Mouse (Mus musculus) limb, embryonic 12.5 days (tissue): ENCODE data around the gene Slc7a1. TPM values are rescaled to one million over a fixed set of nuclear protein-coding genes. Genes with fewer than 3 reads are reported as not detected.

ENCODE experiments used
- ATAC-seq: fragments of 200-750 bp; cut with Nextera tagmentation; 2 replicates; pipeline ENCODE4 v1.8.0; 2017; ENCODE audit warnings: low read depth, moderate TSS enrichment; ENCODE audit not compliant: insufficient number of reproducible peaks, insufficient read depth, low FRiP score, low TSS enrichment
- H3K27ac ChIP-seq: fragments of 300-500 bp; sonication (generic); 2 replicates; pipeline ENCODE4 v1.5.1; 2016; ENCODE audit warnings: mild to moderate bottlenecking, moderate library complexity
- H3K27me3 ChIP-seq: fragments of 300-500 bp; sonication (generic); 2 replicates; pipeline ENCODE4 v1.6.1; 2016; ENCODE audit warnings: mild to moderate bottlenecking, moderate library complexity
- H3K36me3 ChIP-seq: fragments of 300-500 bp; sonication (generic); 2 replicates; pipeline ENCODE4 v1.6.1; 2016; ENCODE audit warnings: mild to moderate bottlenecking, moderate library complexity
- H3K4me1 ChIP-seq: fragments of 300-500 bp; sonication (generic); replicated peaks from 2 replicates; pipeline ENCODE4 v1.6.1; 2016
- H3K4me2 ChIP-seq: fragments of 300-500 bp; sonication (generic); 2 replicates; pipeline ENCODE4 v1.6.1; 2016; ENCODE audit warnings: mild to moderate bottlenecking, moderate library complexity
- H3K4me3 ChIP-seq: fragments of 300-500 bp; sonication (generic); replicated peaks from 2 replicates; pipeline ENCODE4 v1.5.1; 2016; ENCODE audit warnings: mild to moderate bottlenecking
- H3K9ac ChIP-seq: fragments of 300-500 bp; sonication (generic); replicated peaks from 2 replicates; pipeline ENCODE4 v1.6.1; 2016; ENCODE audit warnings: mild to moderate bottlenecking, moderate library complexity
- H3K9me3 ChIP-seq: fragments of 300-500 bp; sonication (generic); 2 replicates; pipeline ENCODE4 v1.6.1; 2016; ENCODE audit warnings: mild to moderate bottlenecking, moderate library complexity
- WGBS: fragments of 180-500 bp; shearing (Covaris S2); methylation state at CpG from one replicate; pipeline ENCODE4 v1.1.7; 2016; 5-methylcytosine and 5-hydroxymethylcytosine counted together
- polyA plus RNA-seq: library from polyadenylated mRNA; unstranded; fragments of >200 nt; fragmentation: Nextera tagmentation; extraction: Ambion mirVana; gene quantifications from 2 replicates; pipeline ENCODE4 v1.2.1, GENCODE M21; 2016

The Slc7a1 gene
- polyA plus RNA-seq = 12.0 and 12.6 TPM in 2 replicates

DNA sequence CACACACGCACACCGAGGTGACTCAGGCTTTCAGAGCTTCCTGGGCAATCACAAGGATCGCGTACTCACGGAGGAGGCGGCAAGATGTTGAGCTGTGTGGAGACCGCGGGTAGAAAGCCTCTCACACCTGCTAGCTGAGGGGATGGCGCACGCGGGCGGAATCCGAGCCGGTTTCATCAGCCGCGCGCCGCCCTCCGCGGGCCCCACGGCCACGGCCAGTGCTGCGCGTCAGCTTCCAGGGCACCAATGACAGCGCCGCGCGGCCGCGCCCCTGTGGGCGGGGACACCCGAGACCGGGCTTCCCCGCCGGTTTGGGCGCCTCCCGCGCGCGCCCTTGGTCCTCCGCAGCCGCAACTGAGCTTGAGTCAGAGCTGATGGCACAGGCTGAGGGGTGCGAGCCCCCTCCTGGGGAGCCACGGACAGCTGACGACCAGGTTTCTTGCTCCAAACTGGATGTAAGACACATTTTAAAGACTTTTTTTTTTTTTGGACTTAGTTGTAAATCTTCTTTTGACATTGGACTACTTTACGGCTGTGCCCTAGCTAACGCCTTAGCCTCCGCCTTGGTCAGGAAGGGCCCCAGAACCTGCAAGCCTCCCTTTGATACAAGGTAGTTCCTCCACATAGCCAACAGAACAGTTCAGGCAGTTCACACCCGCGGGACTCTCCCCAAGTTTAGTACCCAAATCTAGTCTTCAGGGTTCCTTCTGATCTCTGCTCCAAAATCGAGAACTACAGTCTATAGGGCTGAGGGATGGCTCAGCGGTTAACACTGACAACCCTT, at the start of gene Slc7a1:
Gene Slc7a1 (minus strand): TSS at position 245 of the 784 bp plus-strand sequence.
- 2% methylated on average over 49 of the region's 52 CpGs for WGBS
- Histone ChIP-seq H3K4me3 (peak within 1 kb of the TSS; percentile 69), H3K27me3 (peaks cover 9% of the 10 kb centered on the region; the same call in 1 of the 2 replicates), H3K4me1 (peaks cover 14% of the 10 kb centered on the region), H3K27ac (0 out of 2 replicates have a peak within 1 kb of the TSS, but pooled peaks have one; percentile 53), H3K36me3 (no peaks in the 10 kb centered on the region), H3K9ac (peak within 1 kb of the TSS; percentile 75), H3K9me3 (no peaks in the 10 kb centered on the region), H3K4me2 (peak within 1 kb of the TSS; percentile 100)
- peak; percentile 86 for ATAC-seq

DNA sequence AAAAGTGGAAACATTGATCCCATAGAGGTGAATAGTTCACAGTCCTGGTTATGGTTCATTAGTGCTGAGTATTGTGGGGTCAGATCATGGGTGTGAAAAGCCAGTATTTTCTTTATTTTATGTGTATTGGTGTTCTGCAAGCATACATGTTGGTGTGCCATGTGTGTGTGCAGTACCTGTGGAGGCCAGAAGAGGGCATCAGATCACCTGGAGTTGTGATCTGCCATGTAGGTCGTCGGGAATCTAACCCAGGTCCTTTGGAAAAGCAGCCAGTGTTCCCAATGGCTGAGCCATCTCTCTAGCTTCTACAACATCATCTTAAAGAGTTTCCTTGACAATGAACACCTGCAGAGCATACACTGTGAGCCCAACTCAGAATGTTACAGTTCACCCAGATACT, 45.3 kb upstream of the Slc7a1 start:
- no peaks in the 10 kb centered on the region for H3K27me3 ChIP-seq
- H3K4me1 ChIP-seq = no peaks in the 10 kb centered on the region
- 84% methylated on average over 2 of the region's 2 CpGs for WGBS
- H3K9me3 ChIP-seq = no peaks in the 10 kb centered on the region
- no peak overlapping the region for H3K4me2 ChIP-seq
- H3K36me3 ChIP-seq = no peaks in the 10 kb centered on the region
- H3K27ac ChIP-seq = no peak overlapping the region
- H3K9ac ChIP-seq = no peak overlapping the region
- H3K4me3 ChIP-seq = no peak overlapping the region
- no peak for ATAC-seq

DNA sequence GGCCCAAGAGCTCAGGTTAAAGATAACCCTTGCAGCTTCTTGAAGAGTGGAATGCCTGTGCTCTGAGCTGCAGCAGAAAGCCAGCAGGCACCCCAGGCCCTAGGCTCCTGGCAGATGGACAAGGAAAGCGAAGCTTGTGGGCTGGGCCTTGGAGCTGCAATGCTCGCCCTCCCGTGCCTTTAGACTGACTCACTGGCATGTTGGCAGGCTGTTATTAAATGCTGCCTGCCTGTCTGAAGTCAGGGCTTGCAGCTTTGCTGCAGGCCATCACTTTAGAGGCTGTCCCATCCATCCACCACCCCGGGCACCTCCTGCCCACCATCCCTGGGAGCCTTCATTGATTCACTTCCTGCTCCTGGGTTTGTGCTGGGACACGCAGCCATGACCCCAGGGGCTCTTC, 44.0 kb upstream of the Slc7a1 start:
- 71% methylated on average over 5 of the region's 5 CpGs for WGBS
- Histone ChIP-seq H3K4me3 (no peak overlapping the region), H3K9me3 (no peaks in the 10 kb centered on the region), H3K9ac (no peak overlapping the region), H3K4me2 (no peak overlapping the region), H3K27me3 (no peaks in the 10 kb centered on the region), H3K36me3 (no peaks in the 10 kb centered on the region), H3K27ac (no peak overlapping the region), H3K4me1 (no peaks in the 10 kb centered on the region)
- ATAC-seq = no peak; the same call in 1 of the 2 replicates

DNA sequence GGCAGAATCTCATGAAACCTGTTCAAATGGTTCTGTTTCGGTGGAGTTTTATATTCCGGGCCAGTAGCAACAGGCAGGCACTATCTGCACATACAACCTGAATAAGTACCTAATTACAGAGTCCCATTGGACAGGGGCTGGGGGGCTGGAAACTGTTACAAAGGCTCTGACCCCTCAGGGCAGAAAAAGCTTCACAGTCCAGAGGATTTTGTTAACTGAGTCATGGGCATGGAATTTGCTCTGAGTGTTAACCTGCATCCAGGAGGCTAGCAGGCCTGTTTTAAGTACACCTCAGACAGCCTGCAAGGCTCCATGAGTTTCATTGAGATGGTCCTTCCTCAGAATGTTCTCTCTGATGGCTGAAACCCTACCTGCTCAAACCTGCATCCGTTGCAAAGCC, 36.0 kb upstream of the Slc7a1 start:
- no peak for ATAC-seq
- H3K27ac ChIP-seq = no peak overlapping the region
- H3K9ac ChIP-seq = no peak overlapping the region
- 73% methylated on average over 3 of the region's 3 CpGs for WGBS
- H3K4me1 ChIP-seq = no peaks in the 10 kb centered on the region; the same call in 1 of the 2 replicates
- H3K4me3 ChIP-seq = no peak overlapping the region
- no peaks in the 10 kb centered on the region for H3K9me3 ChIP-seq
- no peaks in the 10 kb centered on the region for H3K36me3 ChIP-seq
- no peak overlapping the region for H3K4me2 ChIP-seq
- no peaks in the 10 kb centered on the region for H3K27me3 ChIP-seq

DNA sequence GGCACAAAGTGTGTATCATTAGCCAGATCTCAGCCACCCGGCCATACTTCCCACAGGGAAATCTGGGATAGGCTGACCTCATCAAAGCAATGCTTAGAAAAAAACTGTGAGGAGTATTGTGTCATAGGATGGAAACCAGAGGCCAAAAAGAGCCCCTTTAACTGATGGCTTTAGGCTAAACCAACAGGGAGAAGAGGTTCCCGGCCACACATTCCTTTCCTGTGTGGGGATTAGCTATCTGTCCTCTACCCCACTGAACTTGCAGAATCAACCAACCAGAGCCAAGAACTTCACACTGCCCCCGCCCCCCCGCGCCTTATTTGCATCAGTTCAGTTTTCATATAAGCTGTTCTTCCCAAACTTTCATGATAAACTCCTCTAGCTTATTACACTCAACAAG, 32.4 kb upstream of the Slc7a1 start:
- H3K4me1 ChIP-seq = no peaks in the 10 kb centered on the region; the same call in 1 of the 2 replicates
- H3K4me2 ChIP-seq = no peak overlapping the region
- no peak for ATAC-seq
- 79% methylated on average over 5 of the region's 5 CpGs for WGBS
- H3K9ac ChIP-seq = no peak overlapping the region
- H3K27ac ChIP-seq = no peak overlapping the region
- H3K27me3 ChIP-seq = no peaks in the 10 kb centered on the region
- H3K9me3 ChIP-seq = no peaks in the 10 kb centered on the region
- H3K4me3 ChIP-seq = no peak overlapping the region
- no peaks in the 10 kb centered on the region for H3K36me3 ChIP-seq

DNA sequence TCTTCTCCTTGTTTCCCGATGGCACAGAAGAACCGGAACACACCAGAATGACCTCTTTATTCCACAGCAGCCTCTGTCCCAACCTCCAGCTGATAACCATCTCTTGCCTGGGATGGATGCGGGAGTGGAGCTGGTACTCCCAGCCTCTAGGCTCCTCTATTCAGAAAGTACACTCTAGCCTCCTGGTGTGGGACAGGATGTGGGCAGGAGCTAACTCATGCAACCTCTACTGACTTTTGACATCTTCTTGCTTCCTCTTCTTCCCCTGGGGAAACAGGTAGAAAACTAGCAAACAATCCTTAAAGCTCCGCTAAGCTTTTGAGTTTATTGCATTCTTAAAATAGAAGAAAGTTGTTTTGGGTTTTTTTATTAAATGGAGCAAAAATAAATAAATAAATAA, 29.1 kb upstream of the Slc7a1 start:
- Histone ChIP-seq H3K4me1 (no peaks in the 10 kb centered on the region; the same call in 1 of the 2 replicates), H3K4me2 (no peak overlapping the region), H3K9ac (no peak overlapping the region), H3K27me3 (no peaks in the 10 kb centered on the region), H3K27ac (no peak overlapping the region), H3K4me3 (no peak overlapping the region), H3K36me3 (no peaks in the 10 kb centered on the region), H3K9me3 (peaks cover 3% of the 10 kb centered on the region; the same call in 1 of the 2 replicates)
- ATAC-seq = no peak
- 89% methylated on average over 4 of the region's 4 CpGs for WGBS

DNA sequence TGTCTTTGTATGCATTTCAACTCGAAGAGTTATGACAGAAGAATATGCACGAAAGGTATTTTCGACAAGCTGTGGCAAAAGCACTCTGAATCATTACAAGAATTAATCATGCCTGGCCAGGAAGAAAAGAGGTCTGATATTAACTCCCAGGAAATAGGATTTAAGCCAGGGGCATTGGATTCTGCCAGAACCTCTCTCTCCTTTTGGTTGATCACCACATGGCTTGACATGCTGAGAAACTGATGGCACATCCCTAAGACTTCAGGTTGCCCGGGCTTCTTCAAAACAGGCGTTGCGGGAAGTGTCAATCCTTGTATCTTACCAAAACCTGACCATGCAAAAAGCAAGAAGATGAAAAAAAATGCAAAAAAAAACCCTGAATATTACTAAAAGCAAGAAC, 25.4 kb upstream of the Slc7a1 start:
- H3K36me3 ChIP-seq = no peaks in the 10 kb centered on the region
- H3K4me3 ChIP-seq = no peak overlapping the region
- no peak for ATAC-seq
- H3K27ac ChIP-seq = no peak overlapping the region
- no peaks in the 10 kb centered on the region for H3K27me3 ChIP-seq
- no peak overlapping the region for H3K4me2 ChIP-seq
- peaks cover 3% of the 10 kb centered on the region; the same call in 1 of the 2 replicates for H3K9me3 ChIP-seq
- no peaks in the 10 kb centered on the region for H3K4me1 ChIP-seq
- no peak overlapping the region for H3K9ac ChIP-seq
- 77% methylated on average over 6 of the region's 6 CpGs for WGBS

DNA sequence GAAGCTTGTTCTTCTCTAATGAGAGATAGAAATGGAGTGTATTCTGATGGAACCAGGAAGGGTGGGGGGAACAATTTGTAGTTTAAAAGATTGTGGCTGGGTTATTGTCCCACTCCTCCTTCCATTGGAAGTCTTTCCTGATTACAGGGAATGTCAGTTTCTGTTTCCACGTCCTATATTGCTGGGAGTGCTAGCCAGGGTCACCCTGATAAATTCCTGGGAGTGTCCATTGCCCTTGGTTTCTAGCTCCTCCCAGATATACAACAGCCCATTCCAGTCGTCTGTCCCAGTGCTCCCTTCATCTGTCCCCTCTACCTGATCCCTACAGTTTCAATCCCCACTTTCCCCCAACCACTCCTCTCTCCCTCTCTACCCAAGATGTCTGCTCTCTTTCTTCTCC, 21.6 kb upstream of the Slc7a1 start:
- no peak overlapping the region for H3K4me2 ChIP-seq
- H3K4me1 ChIP-seq = no peaks in the 10 kb centered on the region
- no peak for ATAC-seq
- 58% methylated on average over 2 of the region's 2 CpGs for WGBS
- no peaks in the 10 kb centered on the region for H3K27me3 ChIP-seq
- H3K9ac ChIP-seq = no peak overlapping the region
- H3K36me3 ChIP-seq = no peaks in the 10 kb centered on the region
- H3K4me3 ChIP-seq = no peak overlapping the region
- H3K9me3 ChIP-seq = no peaks in the 10 kb centered on the region
- no peak overlapping the region for H3K27ac ChIP-seq

DNA sequence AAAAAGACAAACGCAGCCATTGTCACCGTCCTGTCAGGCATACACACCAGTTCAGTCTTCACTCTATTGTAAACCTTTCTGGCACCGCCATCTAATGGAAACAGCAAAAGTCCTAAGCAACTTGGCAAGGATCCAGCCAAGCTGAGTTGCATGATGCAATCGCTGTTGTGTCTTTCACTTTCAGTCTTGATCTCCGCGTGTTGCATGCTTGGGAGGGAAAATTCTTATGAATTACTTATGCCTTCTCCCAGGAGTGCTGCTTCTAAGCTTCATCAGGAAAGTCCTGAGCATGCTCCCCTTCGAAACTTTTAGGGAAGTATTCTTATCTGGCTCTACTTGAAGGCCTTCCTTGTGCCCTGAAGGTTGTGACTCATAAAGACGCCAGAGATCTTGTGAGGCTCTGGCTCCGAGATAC, 19.4 kb upstream of the Slc7a1 start:
- Histone ChIP-seq H3K9ac (no peak overlapping the region), H3K9me3 (no peaks in the 10 kb centered on the region), H3K4me3 (no peak overlapping the region), H3K4me2 (no peak overlapping the region), H3K4me1 (no peaks in the 10 kb centered on the region), H3K27me3 (peaks cover 4% of the 10 kb centered on the region; the same call in 1 of the 2 replicates), H3K27ac (no peak overlapping the region), H3K36me3 (no peaks in the 10 kb centered on the region)
- ATAC-seq = no peak
- WGBS = 85% methylated on average over 9 of the region's 9 CpGs

DNA sequence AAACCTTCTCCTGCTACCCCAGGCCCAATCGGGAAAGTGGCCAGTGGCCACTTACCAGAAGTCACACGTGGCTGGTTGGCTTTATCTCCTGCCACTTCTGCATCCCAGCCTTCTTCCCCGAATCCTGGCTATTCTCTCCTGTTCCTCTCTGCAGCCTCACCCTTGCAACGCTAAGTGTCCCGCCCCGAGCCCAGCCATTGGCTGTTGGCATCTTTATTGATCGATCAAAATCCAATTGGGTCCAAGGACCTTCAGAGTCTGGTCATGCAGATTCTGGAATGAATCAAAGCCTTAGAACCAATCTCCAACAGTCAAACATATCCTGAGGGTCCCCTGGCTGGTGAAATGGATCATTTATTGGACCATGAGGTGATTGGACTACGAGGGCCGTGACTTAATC, 18.7 kb upstream of the Slc7a1 start:
- Histone ChIP-seq H3K4me3 (no peak overlapping the region), H3K9me3 (no peaks in the 10 kb centered on the region), H3K27me3 (peaks cover 9% of the 10 kb centered on the region; the same call in 1 of the 2 replicates), H3K4me1 (no peaks in the 10 kb centered on the region), H3K27ac (no peak overlapping the region), H3K36me3 (no peaks in the 10 kb centered on the region), H3K9ac (no peak overlapping the region), H3K4me2 (no peak overlapping the region)
- 95% methylated on average over 9 of the region's 9 CpGs for WGBS
- ATAC-seq = no peak

DNA sequence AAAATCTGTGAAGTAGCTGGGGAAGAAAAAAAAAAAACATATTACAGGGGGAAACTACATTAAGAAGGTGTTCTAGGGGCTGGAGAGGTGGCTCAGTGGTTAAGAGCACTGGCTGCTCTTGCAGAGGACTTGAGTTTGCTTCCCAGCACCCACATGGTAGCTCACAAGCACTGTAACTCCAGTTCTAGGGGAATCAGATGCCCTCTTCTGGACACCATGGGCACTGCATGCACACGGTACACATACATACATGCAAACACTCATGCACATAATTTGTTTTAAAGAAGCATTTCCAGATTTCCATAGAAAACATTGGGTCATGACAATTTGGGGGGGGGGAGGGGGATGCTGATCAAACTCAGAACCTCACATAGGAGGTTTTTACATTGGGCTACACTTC, 18.1 kb upstream of the Slc7a1 start:
- 100% methylated on average over 1 of the region's 1 CpGs for WGBS
- no peak overlapping the region for H3K9ac ChIP-seq
- ATAC-seq = no peak
- peaks cover 9% of the 10 kb centered on the region; the same call in 1 of the 2 replicates for H3K27me3 ChIP-seq
- H3K4me1 ChIP-seq = no peaks in the 10 kb centered on the region
- no peak overlapping the region for H3K27ac ChIP-seq
- H3K36me3 ChIP-seq = no peaks in the 10 kb centered on the region
- no peak overlapping the region for H3K4me2 ChIP-seq
- H3K9me3 ChIP-seq = no peaks in the 10 kb centered on the region
- H3K4me3 ChIP-seq = no peak overlapping the region

DNA sequence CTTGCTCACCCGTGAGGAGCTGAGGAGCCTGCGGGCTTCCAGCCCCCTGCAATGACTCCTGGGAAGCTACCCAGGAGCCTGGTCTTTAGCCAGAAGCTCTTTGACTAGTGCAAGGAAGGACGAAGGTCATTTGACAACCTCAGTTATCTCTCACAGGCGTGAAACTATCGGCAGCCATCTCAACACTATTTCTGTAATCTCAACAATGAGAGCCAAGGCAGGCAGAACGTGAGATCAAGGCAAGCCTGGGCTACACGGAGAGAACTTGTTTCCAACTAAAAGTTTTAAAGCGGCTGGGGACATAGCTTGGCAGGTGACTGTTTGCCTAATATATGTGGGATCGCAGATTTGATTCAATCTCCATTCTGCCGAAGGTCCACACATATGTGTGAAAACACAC, 16.8 kb upstream of the Slc7a1 start:
- no peaks in the 10 kb centered on the region for H3K4me1 ChIP-seq
- no peak for ATAC-seq

More for the DNA sequence above, 16.8 kb upstream of the Slc7a1 start:
- Histone ChIP-seq H3K36me3 (no peaks in the 10 kb centered on the region), H3K27me3 (peaks cover 9% of the 10 kb centered on the region), H3K9ac (no peak overlapping the region), H3K4me2 (no peak overlapping the region), H3K27ac (no peak overlapping the region), H3K9me3 (no peaks in the 10 kb centered on the region), H3K4me3 (no peak overlapping the region)
- 64% methylated on average over 10 of the region's 10 CpGs for WGBS
